Mouse (Mus musculus) MEL-GATA-1-ER (cell line): ENCODE data around the gene Zfp462.

Experiments used
- DNase-seq: peaks from one replicate; pipeline ENCODE4 v3.0.0-alpha.2; 2012; ENCODE audit warnings: low read depth; ENCODE audit errors: extremely low read depth

Zfp462 gene

GRCm38 (mm10) chr4:55102382-55102781, 157.5 kb downstream of the Zfp462 start:
- DNase-seq: no peak

DNA sequence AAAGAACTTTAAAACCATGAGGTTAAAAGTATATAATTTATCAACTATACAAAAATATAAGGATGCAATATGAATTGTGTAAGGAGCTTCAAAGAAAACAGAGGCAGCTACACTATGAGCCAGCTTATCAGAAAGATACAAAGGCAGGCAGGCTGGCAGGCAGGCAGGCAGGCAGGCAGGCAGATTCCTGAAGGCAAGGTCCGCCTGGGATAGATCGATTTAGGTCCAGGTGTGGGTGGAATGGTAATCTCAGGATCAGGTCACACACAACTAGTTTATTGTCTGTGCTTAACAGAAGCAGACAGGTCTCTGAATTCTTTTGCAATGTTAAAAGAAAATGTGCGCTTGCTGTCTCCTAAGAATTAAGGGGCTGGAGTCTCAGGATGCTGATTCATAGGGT, 158.7 kb downstream of the Zfp462 start:
- DNase-seq: no peak

GRCm38 (mm10) chr4:55117839-55118487, 173.1 kb downstream of the Zfp462 start:
- DNase-seq: no peak

DNA sequence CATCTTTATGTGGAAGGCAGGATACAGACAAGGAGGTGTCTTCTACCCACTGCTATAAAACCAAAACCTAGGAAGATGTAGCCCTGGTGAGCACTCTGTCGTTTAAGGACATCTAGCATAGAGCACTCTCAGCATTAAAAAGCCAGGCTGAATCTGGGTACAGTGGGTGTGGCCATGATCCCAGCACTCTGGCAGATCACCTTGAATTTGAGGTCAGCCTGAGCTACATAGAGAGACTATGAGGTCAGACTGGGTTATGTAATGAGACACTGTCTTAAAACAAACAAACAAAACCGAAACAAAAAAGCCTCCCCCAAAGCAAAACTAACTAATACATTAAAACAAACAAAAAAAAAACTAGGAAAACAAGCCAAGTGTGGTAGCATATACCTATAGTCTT, 176.3 kb downstream of the Zfp462 start:
- DNase-seq: no peak

GRCm38 (mm10) chr4:55121952-55122351, 177.1 kb downstream of the Zfp462 start:
- DNase-seq: no peak

- no peak for DNase-seq
Measured at GRCm38 (mm10) chr4:55124126-55124525, 179.3 kb downstream of the Zfp462 start.

DNA sequence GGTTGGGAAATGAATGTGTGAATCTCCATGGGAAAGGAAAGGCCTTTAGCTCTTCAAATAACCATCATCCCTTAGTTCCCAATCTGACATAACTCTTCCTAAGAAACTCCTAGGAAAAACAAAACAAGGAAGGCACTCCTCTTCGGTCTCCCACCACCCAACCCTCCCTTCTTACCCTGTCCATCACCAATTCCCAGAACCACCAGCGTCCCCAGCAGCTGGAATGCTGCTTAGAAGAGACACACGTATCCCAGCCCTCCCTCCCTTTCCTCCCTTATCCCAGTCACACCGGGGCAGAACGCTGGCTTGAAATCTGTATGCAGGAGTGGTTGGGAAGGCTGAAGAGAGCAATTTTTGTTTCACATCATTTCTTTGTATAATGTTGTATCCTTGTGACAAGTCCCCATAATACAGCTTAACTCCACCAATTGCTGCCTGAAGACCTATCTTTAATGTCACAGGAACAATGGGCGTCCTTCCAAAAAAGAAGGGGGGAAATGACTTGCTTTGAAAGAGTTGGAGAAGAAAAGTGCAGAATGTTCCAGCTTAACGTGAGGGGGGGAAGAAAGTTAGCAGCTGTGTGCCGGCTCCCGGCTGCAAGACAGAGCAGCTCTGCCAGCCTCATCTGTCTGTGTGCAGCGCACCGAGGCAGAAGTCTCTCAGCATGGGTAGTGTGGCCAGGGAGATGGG, 180.3 kb downstream of the Zfp462 start:
- DNase-seq: no peak

DNA sequence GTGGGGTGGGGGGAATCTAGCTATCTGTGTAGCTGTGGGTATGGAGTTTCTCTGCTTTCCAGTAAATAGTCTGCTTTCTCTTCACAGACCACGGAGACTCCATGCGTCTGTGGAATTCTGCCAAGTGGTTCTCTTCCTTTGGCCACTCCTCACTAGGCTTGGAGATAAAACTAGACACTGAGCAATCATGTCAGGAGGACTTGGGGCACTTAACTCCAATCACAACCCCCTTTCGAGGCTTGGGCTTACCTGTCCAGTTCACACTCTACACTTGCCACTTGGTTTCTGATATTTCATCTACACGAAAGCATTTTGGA, 180.8 kb downstream of the Zfp462 start:
- DNase-seq: no peak

DNA sequence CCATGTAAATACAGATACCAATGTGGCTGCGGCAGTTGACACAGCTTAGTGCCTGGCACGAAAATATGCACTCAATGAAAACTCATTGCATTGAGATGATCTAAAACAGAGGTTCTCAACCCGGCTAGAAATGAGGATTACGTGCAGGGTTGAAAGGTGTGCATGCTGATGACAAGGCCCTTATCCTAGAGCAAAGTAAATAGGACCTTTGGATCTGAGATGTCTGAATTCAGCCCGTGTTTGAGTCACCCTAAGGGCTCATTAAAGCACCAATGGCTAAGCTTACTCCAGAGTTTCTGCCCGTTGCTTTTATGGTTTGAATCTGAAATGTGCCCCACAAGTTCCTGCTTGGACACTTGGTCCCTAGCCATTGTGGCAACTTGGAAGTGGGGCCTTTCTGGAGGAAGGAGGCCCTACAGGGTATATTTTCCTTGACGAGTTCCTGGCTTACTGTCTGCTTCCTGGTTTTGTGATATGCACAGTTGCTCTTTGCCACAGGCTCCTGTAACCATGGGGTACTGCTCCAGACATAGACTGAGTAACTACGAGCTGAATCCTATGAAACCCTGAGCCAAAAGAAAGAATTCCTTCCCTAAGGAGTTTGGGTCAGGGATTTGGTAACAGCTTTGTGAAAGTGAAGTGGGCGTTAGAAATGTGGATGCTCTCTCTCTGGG, 182.5 kb downstream of the Zfp462 start:
- DNase-seq: no peak

DNA sequence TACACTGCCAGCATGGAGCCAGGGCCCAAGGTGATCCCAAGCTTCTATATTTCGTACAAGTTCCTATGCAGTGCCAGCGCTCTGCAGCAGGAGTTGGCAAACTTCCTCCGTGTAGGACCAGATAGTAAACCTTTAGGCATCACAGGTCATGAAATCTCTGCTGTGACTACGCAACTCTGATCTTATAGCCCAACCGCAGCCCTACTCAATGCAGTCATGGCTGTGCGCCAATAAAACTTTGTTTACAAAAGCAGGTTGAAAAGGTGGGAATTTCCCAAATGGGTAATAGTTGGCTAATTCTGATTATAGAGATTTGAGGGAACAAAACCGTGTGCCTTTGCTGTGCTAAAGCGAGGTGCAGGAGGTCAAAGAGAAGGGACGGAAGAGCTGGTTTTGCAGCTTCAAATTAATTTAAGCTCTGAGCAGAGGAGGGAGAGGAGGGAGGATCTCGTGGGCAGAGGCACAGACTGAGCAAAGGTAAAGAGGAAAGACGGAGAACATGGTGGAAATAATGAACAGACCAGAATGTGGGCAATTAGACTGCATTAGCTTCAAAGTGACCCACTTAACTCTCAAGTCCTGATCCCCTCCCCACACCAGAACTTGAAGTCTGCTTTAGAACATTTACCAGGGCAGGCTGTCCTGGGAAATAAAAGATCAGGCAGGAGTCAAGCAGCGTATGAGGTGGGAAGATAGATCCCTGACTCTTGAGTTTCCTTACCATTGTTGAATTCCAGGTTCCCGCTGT, 183.4 kb downstream of the Zfp462 start:
- DNase-seq: no peak
